Mouse (Mus musculus): ENCODE data around the gene Abcb11. TPM values are rescaled to one million over a fixed set of nuclear protein-coding genes. Genes with fewer than 3 reads are reported as not detected.

Abcb11 gene
- total and polyA plus RNA-seq, 3 experiments = 0.16 TPM; not detected in 2

DNA sequence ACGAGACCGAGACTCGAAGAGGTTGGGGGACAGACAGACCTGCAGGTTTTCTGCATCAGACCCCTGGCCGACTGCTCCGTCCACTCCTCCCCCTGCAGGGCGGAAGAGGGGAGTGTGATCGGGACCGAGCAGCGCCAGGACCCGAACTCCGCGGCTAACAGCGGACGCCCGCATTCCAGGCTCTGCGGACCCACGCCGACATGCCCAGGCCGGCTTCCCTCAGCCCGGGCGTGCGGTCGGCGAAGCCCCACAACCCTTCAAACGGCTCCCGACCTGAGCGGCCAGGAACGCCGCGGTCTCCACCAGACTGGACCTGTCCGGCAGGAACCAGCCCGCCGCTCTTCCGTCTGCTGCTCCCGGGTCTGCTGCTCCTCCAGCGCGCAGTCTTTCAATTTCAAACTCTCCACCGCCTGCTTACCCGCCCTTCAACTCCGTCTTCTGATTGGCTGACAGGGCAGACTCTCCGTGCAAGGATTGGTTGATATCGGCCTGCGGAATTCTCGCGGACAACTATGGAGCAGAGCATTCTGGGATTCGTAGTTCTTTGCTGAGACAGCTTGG lies 136.5 kb downstream of the Abcb11 start, which contains the start of gene Spc25 (continued):
- peak; percentile 78; the same call in 1 of the 2 replicates for TF ChIP-seq TCF12 (IDR thresholded peaks at IDR 0.05; ENCODE audit: low read depth, low read length)
- TF ChIP-seq HCFC1 (IDR thresholded peaks at IDR 0.05; ENCODE audit: low read depth, low read length) = peak; percentile 100
- TF ChIP-seq SIN3A (IDR thresholded peaks at IDR 0.05; ENCODE audit: low read length) = peak; percentile 84; the same call in 1 of the 2 replicates
- TF ChIP-seq CTCF (conservative IDR thresholded peaks at IDR 0.05 in 1 of 2, IDR thresholded peaks at IDR 0.05 in 1 of 2; ENCODE audit: low read depth in 2 of 2, low read length in 2 of 2) = no peak
- TF ChIP-seq MXI1 (IDR thresholded peaks at IDR 0.05; ENCODE audit: low read depth, low read length) = peak; percentile 89
- TF ChIP-seq PAX5 (IDR thresholded peaks at IDR 0.05; ENCODE audit: low read length) = no peak
- TF ChIP-seq NRF1 (IDR thresholded peaks at IDR 0.05; ENCODE audit: low read depth, low read length) = peak; percentile 55
- peak; percentile 45; the same call in 1 of the 2 replicates for TF ChIP-seq MYC (IDR thresholded peaks at IDR 0.05; ENCODE audit: low read depth, low read length)
- TF ChIP-seq ZNF384 (IDR thresholded peaks at IDR 0.05; ENCODE audit: low read depth, low read length) = no peak
- no peak for TF ChIP-seq MAZ (IDR thresholded peaks at IDR 0.05; ENCODE audit: low read depth, low read length)
- TF ChIP-seq ZKSCAN1 (IDR thresholded peaks at IDR 0.05; ENCODE audit: borderline replicate concordance, low read depth, low read length) = no peak
- no peak for TF ChIP-seq BHLHE40 (IDR thresholded peaks at IDR 0.05; ENCODE audit: low read depth, low read length)
- TF ChIP-seq JUND (conservative IDR thresholded peaks at IDR 0.05; ENCODE audit: low read depth, low read length) = no peak
- peak; percentile 75 for TF ChIP-seq TBP (conservative IDR thresholded peaks at IDR 0.05; ENCODE audit: low read depth, low read length)
- no peak for TF ChIP-seq MAX (IDR thresholded peaks at IDR 0.05; ENCODE audit: low read length)
- TF ChIP-seq RAD21 (IDR thresholded peaks at IDR 0.05; ENCODE audit: low read depth, low read length) = no peak

DNA sequence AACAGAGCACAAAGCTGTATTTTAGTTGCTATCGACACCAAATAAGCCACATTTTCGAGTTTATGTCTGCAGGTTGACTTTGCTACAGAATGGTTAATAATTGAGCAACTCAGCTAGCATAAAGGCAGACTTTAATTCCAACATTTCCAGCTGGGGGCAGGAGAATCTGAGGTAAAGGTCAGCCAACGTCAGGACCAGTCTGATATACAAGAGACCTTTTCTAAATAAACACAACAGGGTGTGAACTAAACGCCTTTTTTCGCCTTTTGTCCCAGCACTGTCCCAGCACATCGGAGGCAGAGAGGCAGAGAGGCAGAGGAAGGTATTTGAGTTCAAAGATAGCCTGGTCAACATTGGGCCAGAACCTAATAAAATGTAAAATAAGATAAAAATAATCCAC lies 137.2 kb downstream of the Abcb11 start:
- H3K4me1 ChIP-seq (ENCODE audit: control insufficient read depth in 1 of 2, insufficient read depth in 2 of 2) = peaks cover 0 to 7% of the 10 kb centered on the region in 2 experiments; a peak in 2 of 4 replicates
- dilution Hi-C loops (cut with MboI; ENCODE audit: extremely low pct_ligation_motif_present, extremely low pct_unique_long_range_greater_than_20kb, low sequenced_read_pairs) = no loop called here

DNA sequence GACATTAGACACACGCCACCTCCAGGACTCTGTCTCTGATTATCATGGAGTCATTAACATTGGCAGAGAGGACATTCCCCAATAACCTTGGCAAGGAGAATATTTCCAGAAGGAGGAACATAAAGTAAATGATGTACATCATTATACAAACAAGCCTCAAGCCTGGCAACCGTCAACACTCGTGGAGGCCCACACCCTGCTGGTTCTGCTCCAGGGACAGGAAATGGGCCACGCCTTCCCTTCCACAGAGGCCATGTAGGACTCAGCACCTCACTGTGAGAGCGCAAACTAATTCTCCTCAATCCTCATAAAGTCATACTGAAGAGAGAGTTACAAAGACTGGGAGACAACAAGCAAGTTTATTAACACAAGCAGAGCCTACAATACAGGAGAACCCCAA lies 148.9 kb downstream of the Abcb11 start:
- Histone ChIP-seq H3K4me2 (ENCODE audit: insufficient read depth, low read depth, poor library complexity, severe bottlenecking) (no peak overlapping the region), H3K9ac (ENCODE audit: insufficient read depth, low read depth) (no peak overlapping the region), H3K36me3 (replicated peaks in 1 of 2; ENCODE audit: control insufficient read depth in 1 of 2, insufficient read depth in 1 of 2, low read length in 1 of 2) (peaks cover 26 to 68% of the 10 kb centered on the region in 2 experiments), H3K4me3 (replicated peaks in 1 of 3; ENCODE audit: low read depth in 2 of 3, low read length in 2 of 3, poor library complexity in 1 of 3) (no peak overlapping the region), H3K27ac (ENCODE audit: insufficient read depth, low read depth) (no peak overlapping the region), H3K9me3 (replicated peaks; ENCODE audit: low read length) (no peaks in the 10 kb centered on the region), H3K79me2 (replicated peaks; ENCODE audit: control insufficient read depth, extremely low read depth, insufficient read depth, poor library complexity, severe bottlenecking) (no peaks in the 10 kb centered on the region), H3K4me1 (ENCODE audit: control insufficient read depth in 1 of 2, insufficient read depth in 2 of 2) (no peaks in the 10 kb centered on the region), H3K27me3 (replicated peaks) (no peaks in the 10 kb centered on the region)
- DNase-seq (ENCODE audit: extremely low read depth) = no peak
- in situ Hi-C loops (cut with MboI; ENCODE audit: low pct_ligation_motif_present, low pct_unique_long_range_greater_than_20kb, low sequenced_read_pairs) = no loop called here
- dilution Hi-C loops (cut with MboI; ENCODE audit: extremely low pct_ligation_motif_present, extremely low pct_unique_long_range_greater_than_20kb, low sequenced_read_pairs) = no loop called here
- TF ChIP-seq ZNF384 (IDR thresholded peaks at IDR 0.05; ENCODE audit: low read depth, low read length) (no peak), ZC3H11A (IDR thresholded peaks at IDR 0.05; ENCODE audit: low read depth, low read length) (no peak), ZMIZ1 (IDR thresholded peaks at IDR 0.05; ENCODE audit: low read depth, low read length) (no peak)

More for the DNA sequence above, 137.2 kb downstream of the Abcb11 start:
- Histone ChIP-seq H3K27me3 (replicated peaks) (no peaks in the 10 kb centered on the region), H3K9me3 (replicated peaks; ENCODE audit: low read length) (no peaks in the 10 kb centered on the region), H3K4me2 (ENCODE audit: insufficient read depth, low read depth, poor library complexity, severe bottlenecking) (peak overlapping the region; percentile 96), H3K79me2 (replicated peaks; ENCODE audit: control insufficient read depth, extremely low read depth, insufficient read depth, poor library complexity, severe bottlenecking) (peaks cover 12% of the 10 kb centered on the region), H3K9ac (ENCODE audit: insufficient read depth, low read depth) (peak overlapping the region; percentile 85), H3K4me3 (replicated peaks in 1 of 3; ENCODE audit: low read depth in 2 of 3, low read length in 2 of 3, poor library complexity in 1 of 3) (peak overlapping the region; percentile 90 to 99 (median 96)), H3K36me3 (replicated peaks in 1 of 2; ENCODE audit: control insufficient read depth in 1 of 2, insufficient read depth in 1 of 2, low read length in 1 of 2) (peaks cover 15 to 24% of the 10 kb centered on the region in 2 experiments), H3K27ac (ENCODE audit: insufficient read depth, low read depth) (no peak overlapping the region)
- DNase-seq (ENCODE audit: extremely low read depth) = no peak
- in situ Hi-C loops (cut with MboI; ENCODE audit: low pct_ligation_motif_present, low pct_unique_long_range_greater_than_20kb, low sequenced_read_pairs) = no loop called here
- TF ChIP-seq SMC3 (IDR thresholded peaks at IDR 0.05; ENCODE audit: low read depth, low read length) (no peak), USF2 (conservative IDR thresholded peaks at IDR 0.05; ENCODE audit: low read depth, low read length) (no peak)
